Mouse (Mus musculus) midbrain, embryonic 10.5 days (tissue): ENCODE measurements around the gene Usp6nl. TPM values are rescaled to one million over a fixed set of nuclear protein-coding genes. Genes with fewer than 3 reads are reported as not detected.

Source experiments
- DNase-seq: peaks from one replicate; pipeline ENCODE4 v3.0.0-alpha.2; 2017; ENCODE audit warnings: low spot score
- H3K27ac ChIP-seq: fragments of 300-500 bp; sonication (generic); replicated peaks from 2 replicates; pipeline ENCODE4 v1.5.1; 2016; ENCODE audit warnings: mild to moderate bottlenecking
- H3K27me3 ChIP-seq: fragments of 300-500 bp; sonication (generic); 2 replicates; pipeline ENCODE4 v1.6.1; 2016; ENCODE audit warnings: low read depth, mild to moderate bottlenecking; ENCODE audit not compliant: poor library complexity, severe bottlenecking
- H3K36me3 ChIP-seq: fragments of 300-500 bp; sonication (generic); 2 replicates; pipeline ENCODE4 v1.6.1; 2016; ENCODE audit warnings: mild to moderate bottlenecking, moderate library complexity
- H3K4me1 ChIP-seq: fragments of 300-500 bp; sonication (generic); 2 replicates; pipeline ENCODE4 v1.6.1; 2016
- H3K4me3 ChIP-seq: fragments of 300-500 bp; sonication (generic); 2 replicates; pipeline ENCODE4 v1.5.1; 2016; ENCODE audit warnings: mild to moderate bottlenecking, moderate library complexity
- H3K9me3 ChIP-seq: fragments of 300-500 bp; sonication (generic); replicated peaks from 2 replicates; pipeline ENCODE4 v1.6.1; 2016; ENCODE audit warnings: mild to moderate bottlenecking
- WGBS: fragments of 180-500 bp; shearing (Covaris S2); methylation state at CpG from one replicate; pipeline ENCODE4 v1.1.7; 2016; 5-methylcytosine and 5-hydroxymethylcytosine counted together
- polyA plus RNA-seq: library from polyadenylated mRNA; unstranded; fragments of >200 nt; fragmentation: Nextera tagmentation; extraction: Ambion mirVana; gene quantifications from 2 replicates; pipeline ENCODE4 v1.2.1, GENCODE M21; 2016

Usp6nl gene
- polyA plus RNA-seq, 1 experiment from 2014 or later, result 11.0 TPM

- 82% methylated on average over 5 of the region's 5 CpGs for WGBS
- Histone ChIP-seq H3K4me1 (peaks cover 16% of the 10 kb centered on the region), H3K4me3 (no peak overlapping the region), H3K36me3 (no peaks in the 10 kb centered on the region), H3K27me3 (no peaks in the 10 kb centered on the region), H3K27ac (no peak overlapping the region), H3K9me3 (no peaks in the 10 kb centered on the region; the same call in 1 of the 2 replicates)
- DNase-seq, result no peak
These were observed 151.4 kb downstream of the Usp6nl start for GRCm38 (mm10) chr2:6473829-6474228.

- Histone ChIP-seq H3K36me3 (no peaks in the 10 kb centered on the region), H3K9me3 (no peaks in the 10 kb centered on the region; the same call in 1 of the 2 replicates), H3K4me1 (peaks cover 14% of the 10 kb centered on the region), H3K27me3 (no peaks in the 10 kb centered on the region), H3K4me3 (no peak overlapping the region), H3K27ac (no peak overlapping the region)
- 90% methylated on average over 4 of the region's 4 CpGs for WGBS
- no peak for DNase-seq
These were observed 155.4 kb downstream of the Usp6nl start for GRCm38 (mm10) chr2:6477884-6478283.

- Histone ChIP-seq H3K27ac (peak overlapping the region; percentile 67), H3K4me1 (peaks cover 19% of the 10 kb centered on the region), H3K36me3 (no peaks in the 10 kb centered on the region), H3K4me3 (no peak overlapping the region), H3K27me3 (no peaks in the 10 kb centered on the region), H3K9me3 (no peaks in the 10 kb centered on the region; the same call in 1 of the 2 replicates)
- DNase-seq, result no peak
- WGBS, result 82% methylated on average over 16 of the region's 16 CpGs
These were observed 156.0 kb downstream of the Usp6nl start for GRCm38 (mm10) chr2:6478361-6478965.

GRCm38 (mm10) chr2:6478966-6479391, 156.5 kb downstream of the Usp6nl start:
- H3K36me3 ChIP-seq, result no peaks in the 10 kb centered on the region
- DNase-seq, result peak; percentile 28
- H3K27ac ChIP-seq, result peak overlapping the region; percentile 67
- no peak overlapping the region for H3K4me3 ChIP-seq
- peaks cover 24% of the 10 kb centered on the region for H3K4me1 ChIP-seq
- WGBS, result 67% methylated on average over 13 of the region's 13 CpGs
- H3K27me3 ChIP-seq, result no peaks in the 10 kb centered on the region
- no peaks in the 10 kb centered on the region; the same call in 1 of the 2 replicates for H3K9me3 ChIP-seq

GRCm38 (mm10) chr2:6479620-6480019, 157.2 kb downstream of the Usp6nl start:
- Histone ChIP-seq H3K4me1 (peaks cover 27% of the 10 kb centered on the region), H3K9me3 (no peaks in the 10 kb centered on the region; the same call in 1 of the 2 replicates), H3K27ac (0 out of 2 replicates have a peak overlapping the region, but pooled peaks have one; percentile 28), H3K4me3 (no peak overlapping the region), H3K36me3 (no peaks in the 10 kb centered on the region), H3K27me3 (no peaks in the 10 kb centered on the region)
- WGBS, result 83% methylated on average over 5 of the region's 5 CpGs
- no peak for DNase-seq

GRCm38 (mm10) chr2:6481966-6482365, 159.5 kb downstream of the Usp6nl start:
- WGBS, result 90% methylated on average over 8 of the region's 8 CpGs
- Histone ChIP-seq H3K4me3 (no peak overlapping the region), H3K27ac (no peak overlapping the region), H3K9me3 (no peaks in the 10 kb centered on the region), H3K36me3 (no peaks in the 10 kb centered on the region), H3K27me3 (no peaks in the 10 kb centered on the region), H3K4me1 (peaks cover 27% of the 10 kb centered on the region)
- no peak for DNase-seq

- DNase-seq, result no peak
- no peaks in the 10 kb centered on the region for H3K27me3 ChIP-seq
- no peak overlapping the region for H3K4me3 ChIP-seq
- H3K36me3 ChIP-seq, result no peaks in the 10 kb centered on the region
- H3K4me1 ChIP-seq, result peaks cover 27% of the 10 kb centered on the region
- H3K9me3 ChIP-seq, result no peaks in the 10 kb centered on the region
- 41% methylated on average over 3 of the region's 3 CpGs for WGBS
- H3K27ac ChIP-seq, result peak overlapping the region; percentile 55
These were observed 159.9 kb downstream of the Usp6nl start for GRCm38 (mm10) chr2:6482411-6482810.

- Histone ChIP-seq H3K27me3 (no peaks in the 10 kb centered on the region), H3K4me1 (peaks cover 27% of the 10 kb centered on the region), H3K9me3 (no peaks in the 10 kb centered on the region), H3K4me3 (no peak overlapping the region), H3K36me3 (no peaks in the 10 kb centered on the region), H3K27ac (peak overlapping the region; percentile 67)
- no peak for DNase-seq
- WGBS, result 49% methylated on average over 8 of the region's 8 CpGs
These were observed 160.9 kb downstream of the Usp6nl start for GRCm38 (mm10) chr2:6483081-6483992.

- DNase-seq, result no peak
- H3K4me1 ChIP-seq, result peaks cover 20% of the 10 kb centered on the region
- H3K9me3 ChIP-seq, result no peaks in the 10 kb centered on the region
- 85% methylated on average over 3 of the region's 3 CpGs for WGBS
- no peaks in the 10 kb centered on the region for H3K36me3 ChIP-seq
- no peaks in the 10 kb centered on the region for H3K27me3 ChIP-seq
- no peak overlapping the region for H3K4me3 ChIP-seq
- H3K27ac ChIP-seq, result peak overlapping the region; percentile 67; the same call in 1 of the 2 replicates
These were observed 161.7 kb downstream of the Usp6nl start for GRCm38 (mm10) chr2:6484179-6484578.

- H3K9me3 ChIP-seq, result no peaks in the 10 kb centered on the region
- H3K27me3 ChIP-seq, result no peaks in the 10 kb centered on the region
- no peak overlapping the region for H3K27ac ChIP-seq
- DNase-seq, result no peak
- H3K4me1 ChIP-seq, result peaks cover 14% of the 10 kb centered on the region
- H3K4me3 ChIP-seq, result no peak overlapping the region
- WGBS, result 88% methylated on average over 10 of the region's 10 CpGs
- no peaks in the 10 kb centered on the region for H3K36me3 ChIP-seq
These were observed 165.4 kb downstream of the Usp6nl start for GRCm38 (mm10) chr2:6487566-6488488.

GRCm38 (mm10) chr2:6488489-6489056, 166.1 kb downstream of the Usp6nl start:
- WGBS, result 93% methylated on average over 14 of the region's 14 CpGs
- peaks cover 6% of the 10 kb centered on the region for H3K4me1 ChIP-seq
- DNase-seq, result no peak
- no peak overlapping the region for H3K27ac ChIP-seq
- no peak overlapping the region for H3K4me3 ChIP-seq
- H3K9me3 ChIP-seq, result no peaks in the 10 kb centered on the region
- H3K27me3 ChIP-seq, result no peaks in the 10 kb centered on the region
- H3K36me3 ChIP-seq, result no peaks in the 10 kb centered on the region

GRCm38 (mm10) chr2:6490076-6490475, 167.6 kb downstream of the Usp6nl start:
- DNase-seq, result no peak
- H3K4me1 ChIP-seq, result no peaks in the 10 kb centered on the region
- H3K27me3 ChIP-seq, result no peaks in the 10 kb centered on the region
- 91% methylated on average over 6 of the region's 6 CpGs for WGBS
- no peak overlapping the region for H3K4me3 ChIP-seq
- no peaks in the 10 kb centered on the region for H3K9me3 ChIP-seq
- H3K27ac ChIP-seq, result 0 out of 2 replicates have a peak overlapping the region, but pooled peaks have one; percentile 28
- H3K36me3 ChIP-seq, result no peaks in the 10 kb centered on the region
